Mouse (Mus musculus): Measurements from ENCODE around the gene F3.

DNA sequence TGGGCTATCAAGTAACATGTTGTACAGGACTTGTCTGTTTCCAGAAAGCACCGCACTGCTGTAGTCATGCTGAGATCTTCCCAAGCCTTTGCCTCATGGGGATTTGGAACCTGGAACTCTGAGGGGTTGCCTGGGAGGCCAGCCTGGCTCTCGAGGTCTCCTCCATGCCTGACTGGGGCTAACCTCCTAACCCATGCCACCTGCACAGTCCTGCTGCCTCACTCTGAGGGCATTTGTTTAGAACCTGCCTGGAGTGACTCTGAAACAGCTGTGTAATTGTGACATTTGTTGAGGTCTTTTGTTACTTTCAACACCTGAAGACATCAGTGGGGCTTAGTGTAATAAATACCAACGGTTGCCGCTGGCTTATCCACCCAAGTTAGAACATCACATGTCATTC lies 11.1 kb upstream of the F3 start:
- TF ChIP-seq POLR2A (IDR thresholded peaks at IDR 0.05; ENCODE audit: low read depth, low read length) (no peak), CTCF (conservative IDR thresholded peaks at IDR 0.05; ENCODE audit: insufficient read depth, insufficient read length, low read depth, low read length) (no peak)

Data from kidney, adult 2 months (tissue).